Mouse (Mus musculus) C2C12 (cell line): ENCODE measurements around the gene Fscn2.

Experiments used
- CTCF ChIP-seq: IDR thresholded peaks from one replicate; pipeline ENCODE4 v1.5.1; 2011; ENCODE audit not compliant: control insufficient read depth, insufficient read depth, insufficient read length
- FOSL1 ChIP-seq: IDR thresholded peaks from one replicate; pipeline ENCODE4 v1.8.0; 2011; ENCODE audit warnings: mild to moderate bottlenecking, low read length; ENCODE audit not compliant: poor library complexity, insufficient read depth, severe bottlenecking
- MAX ChIP-seq: IDR thresholded peaks from one replicate; pipeline ENCODE4 v1.6.1; 2011; ENCODE audit warnings: mild to moderate bottlenecking, control low read depth
- MYOG ChIP-seq: IDR thresholded peaks from one replicate; pipeline ENCODE4 v1.6.1; 2011; ENCODE audit not compliant: control insufficient read depth, insufficient read length; ENCODE audit errors: extremely low read depth
- USF1 ChIP-seq: IDR thresholded peaks from one replicate; pipeline ENCODE4 v1.6.1; 2011; ENCODE audit warnings: low read depth, mild to moderate bottlenecking, control low read depth, moderate library complexity

- TF ChIP-seq CTCF: no peak
- no peak for TF ChIP-seq MAX
- no peak for TF ChIP-seq MYOG
- TF ChIP-seq USF1: no peak
- TF ChIP-seq FOSL1: no peak
Measured at GRCm38 (mm10) chr11:120361295-120361694, at the start of gene Fscn2.
